Mouse (Mus musculus) lung, postnatal 36 days (tissue): ENCODE results near the gene Olfr338.
"Not testable (repeated sequence)": the region's sequence is repeated elsewhere in the genome, so short reads cannot be mapped to it uniquely, and the experiment has no call there.

Source experiments
- DNase-seq: peaks from one replicate; pipeline ENCODE4 v3.0.0; 2022; ENCODE audit warnings: mixed read lengths

Olfr338 gene

GRCm38 (mm10) chr2:36373219-36373618 lies at the start of gene Olfr338:
Gene Olfr338, plus strand, starts transcription at chr2:36373519.
- DNase-seq = no peak

GRCm38 (mm10) chr2:36415174-36415573 lies 41.9 kb downstream of the Olfr338 start:
- not testable (repeated sequence) for DNase-seq

GRCm38 (mm10) chr2:36415591-36415990 lies 42.3 kb downstream of the Olfr338 start:
- not testable (repeated sequence) for DNase-seq

- DNase-seq = no peak
Observed at GRCm38 (mm10) chr2:36418647-36419046, 45.3 kb downstream of the Olfr338 start, which contains the start of gene Olfr339. Gene Olfr339, plus strand, starts transcription at chr2:36418947.
